Mouse (Mus musculus) heart, embryonic 13.5 days (tissue): Measurements from ENCODE around the gene Samd10. TPM values are rescaled to one million over a fixed set of nuclear protein-coding genes. Genes with fewer than 3 reads are reported as not detected.

Experiments
- ATAC-seq: fragments of 200-750 bp; cut with Nextera tagmentation; 2 replicates; pipeline ENCODE4 v1.8.0; 2017; ENCODE audit warnings: moderate TSS enrichment; ENCODE audit not compliant: insufficient number of reproducible peaks, low FRiP score, low TSS enrichment; ENCODE audit errors: extremely low read depth
- H3K27ac ChIP-seq: fragments of 300-500 bp; sonication (generic); replicated peaks from 2 replicates; pipeline ENCODE4 v1.5.1; 2015; ENCODE audit warnings: moderate library complexity, mild to moderate bottlenecking, inconsistent platforms
- H3K27me3 ChIP-seq: fragments of 300-500 bp; sonication (generic); replicated peaks from 2 replicates; pipeline ENCODE4 v1.6.1; 2015; ENCODE audit warnings: mild to moderate bottlenecking, inconsistent platforms
- H3K36me3 ChIP-seq: fragments of 300-500 bp; sonication (generic); 2 replicates; pipeline ENCODE4 v1.6.1; 2015; ENCODE audit warnings: mild to moderate bottlenecking, inconsistent platforms
- H3K4me1 ChIP-seq: fragments of 300-500 bp; sonication (generic); 2 replicates; pipeline ENCODE4 v1.6.1; 2015; ENCODE audit warnings: inconsistent platforms
- H3K4me2 ChIP-seq: fragments of 300-500 bp; sonication (generic); 2 replicates; pipeline ENCODE4 v1.6.1; 2015; ENCODE audit warnings: inconsistent platforms, mild to moderate bottlenecking, moderate library complexity
- H3K4me3 ChIP-seq: fragments of 300-500 bp; sonication (generic); 2 replicates; pipeline ENCODE4 v1.5.1; 2015; ENCODE audit warnings: moderate library complexity, mild to moderate bottlenecking, inconsistent platforms
- H3K9ac ChIP-seq: fragments of 300-500 bp; sonication (generic); 2 replicates; pipeline ENCODE4 v1.6.1; 2015; ENCODE audit warnings: inconsistent platforms, mild to moderate bottlenecking, moderate library complexity
- H3K9me3 ChIP-seq: fragments of 300-500 bp; sonication (generic); 2 replicates; pipeline ENCODE4 v1.6.1; 2016; ENCODE audit warnings: inconsistent platforms
- WGBS: fragments of 180-500 bp; shearing (Covaris S2); methylation state at CpG from one replicate; pipeline ENCODE4 v1.1.7; 2015; ENCODE audit warnings: mixed read lengths; 5-methylcytosine and 5-hydroxymethylcytosine counted together
- polyA plus RNA-seq: library from polyadenylated mRNA; unstranded; fragments of >200 nt; fragmentation: Nextera tagmentation; extraction: Ambion mirVana; gene quantifications from 2 replicates; pipeline ENCODE4 v1.2.1, GENCODE M21; 2015

Gene Samd10
- polyA plus RNA-seq, 1 experiment from 2014 or later, result 12.8 TPM

GRCm38 (mm10) chr2:181600828-181601750 is 2.1 kb upstream of the Samd10 start:
- peak overlapping the region; percentile 71 for H3K4me3 ChIP-seq
- peak overlapping the region; percentile 88 for H3K4me2 ChIP-seq
- peak overlapping the region; percentile 70 for H3K27ac ChIP-seq
- H3K36me3 ChIP-seq, result peaks cover 3% of the 10 kb centered on the region; the same call in 1 of the 2 replicates
- H3K9ac ChIP-seq, result peak overlapping the region; percentile 89
- under 1% methylated on average over 57 of the region's 57 CpGs for WGBS
- H3K4me1 ChIP-seq, result peaks cover 35% of the 10 kb centered on the region
- H3K27me3 ChIP-seq, result peaks cover 4% of the 10 kb centered on the region; the same call in 1 of the 2 replicates
- H3K9me3 ChIP-seq, result no peaks in the 10 kb centered on the region
- peak; percentile 89 for ATAC-seq

GRCm38 (mm10) chr2:181600226-181600758 is 1.3 kb upstream of the Samd10 start:
- Histone ChIP-seq H3K4me1 (peaks cover 35% of the 10 kb centered on the region), H3K36me3 (no peaks in the 10 kb centered on the region), H3K9me3 (no peaks in the 10 kb centered on the region), H3K27ac (peak overlapping the region; percentile 60; the same call in 1 of the 2 replicates), H3K4me2 (peak overlapping the region; percentile 88), H3K9ac (peak overlapping the region; percentile 89), H3K4me3 (peak overlapping the region; percentile 71), H3K27me3 (peaks cover 4% of the 10 kb centered on the region; the same call in 1 of the 2 replicates)
- WGBS, result 63% methylated on average over 6 of the region's 6 CpGs
- no peak for ATAC-seq

- no peaks in the 10 kb centered on the region for H3K9me3 ChIP-seq
- H3K36me3 ChIP-seq, result no peaks in the 10 kb centered on the region
- H3K27me3 ChIP-seq, result peaks cover 4% of the 10 kb centered on the region; the same call in 1 of the 2 replicates
- 60% methylated on average over 7 of the region's 7 CpGs for WGBS
- no peak overlapping the region for H3K4me3 ChIP-seq
- peaks cover 37% of the 10 kb centered on the region for H3K4me1 ChIP-seq
- 0 out of 2 replicates have a peak overlapping the region, but pooled peaks have one; percentile 3 for H3K9ac ChIP-seq
- ATAC-seq, result no peak
- peak overlapping the region; percentile 84; the same call in 1 of the 2 replicates for H3K4me2 ChIP-seq
- H3K27ac ChIP-seq, result no peak overlapping the region
These were observed 1.5 kb downstream of the Samd10 start for GRCm38 (mm10) chr2:181597378-181598061.

GRCm38 (mm10) chr2:181596221-181596960 is 2.6 kb downstream of the Samd10 start:
- Histone ChIP-seq H3K4me2 (no peak overlapping the region), H3K27me3 (peaks cover 4% of the 10 kb centered on the region; the same call in 1 of the 2 replicates), H3K4me3 (no peak overlapping the region), H3K9ac (no peak overlapping the region), H3K27ac (no peak overlapping the region), H3K9me3 (no peaks in the 10 kb centered on the region), H3K4me1 (peaks cover 33% of the 10 kb centered on the region), H3K36me3 (no peaks in the 10 kb centered on the region)
- no peak for ATAC-seq
- 41% methylated on average over 6 of the region's 6 CpGs for WGBS

GRCm38 (mm10) chr2:181594946-181595696 is 3.9 kb downstream of the Samd10 start:
- WGBS, result 61% methylated on average over 4 of the region's 4 CpGs
- H3K4me3 ChIP-seq, result no peak overlapping the region
- ATAC-seq, result no peak
- H3K27me3 ChIP-seq, result peaks cover 4% of the 10 kb centered on the region; the same call in 1 of the 2 replicates
- peaks cover 7% of the 10 kb centered on the region for H3K36me3 ChIP-seq
- no peak overlapping the region for H3K4me2 ChIP-seq
- no peak overlapping the region for H3K9ac ChIP-seq
- H3K9me3 ChIP-seq, result no peaks in the 10 kb centered on the region
- no peak overlapping the region for H3K27ac ChIP-seq
- H3K4me1 ChIP-seq, result peaks cover 38% of the 10 kb centered on the region

GRCm38 (mm10) chr2:181593937-181594336 is 5.1 kb downstream of the Samd10 start:
- ATAC-seq, result no peak
- Histone ChIP-seq H3K4me1 (peaks cover 34% of the 10 kb centered on the region), H3K4me3 (no peak overlapping the region), H3K36me3 (peaks cover 19% of the 10 kb centered on the region), H3K4me2 (no peak overlapping the region), H3K27me3 (no peaks in the 10 kb centered on the region), H3K9ac (no peak overlapping the region), H3K9me3 (no peaks in the 10 kb centered on the region), H3K27ac (no peak overlapping the region)

GRCm38 (mm10) chr2:181593042-181593421 is 6.0 kb downstream of the Samd10 start:
- ATAC-seq, result no peak
- WGBS, result 6% methylated on average over 6 of the region's 6 CpGs

GRCm38 (mm10) chr2:181592231-181593041 is 6.6 kb downstream of the Samd10 start, which contains the start of gene Zfp512b:
Zfp512b (minus strand) TSS chr2:181592803.
- Histone ChIP-seq H3K9ac (peak within 1 kb of the TSS; percentile 98), H3K4me1 (peaks cover 24% of the 10 kb centered on the region), H3K4me3 (peak within 1 kb of the TSS; percentile 97), H3K36me3 (peaks cover 34% of the 10 kb centered on the region), H3K4me2 (peak within 1 kb of the TSS; percentile 88), H3K27ac (peak within 1 kb of the TSS; percentile 74), H3K27me3 (no peaks in the 10 kb centered on the region), H3K9me3 (no peaks in the 10 kb centered on the region)
- WGBS, result under 1% methylated on average over 76 of the region's 97 CpGs
- peak; percentile 52 for ATAC-seq

More at GRCm38 (mm10) chr2:181593042-181593421, 6.0 kb downstream of the Samd10 start:
- Histone ChIP-seq H3K9me3 (no peaks in the 10 kb centered on the region), H3K27ac (peak overlapping the region; percentile 74), H3K9ac (peak overlapping the region; percentile 98), H3K36me3 (peaks cover 28% of the 10 kb centered on the region), H3K4me2 (peak overlapping the region; percentile 88), H3K27me3 (no peaks in the 10 kb centered on the region), H3K4me1 (peaks cover 29% of the 10 kb centered on the region), H3K4me3 (peak overlapping the region; percentile 97)

- Histone ChIP-seq H3K9ac (peak within 1 kb of the TSS; percentile 98), H3K4me1 (peaks cover 24% of the 10 kb centered on the region), H3K27me3 (no peaks in the 10 kb centered on the region), H3K27ac (peak within 1 kb of the TSS; percentile 74), H3K36me3 (peaks cover 42% of the 10 kb centered on the region), H3K4me2 (peak within 1 kb of the TSS; percentile 88), H3K4me3 (peak within 1 kb of the TSS; percentile 97), H3K9me3 (no peaks in the 10 kb centered on the region)
- no peak for ATAC-seq
- 15% methylated on average over 5 of the region's 5 CpGs for WGBS
These were observed 7.4 kb downstream of the Samd10 start, which contains the start of gene Prpf6 for GRCm38 (mm10) chr2:181591528-181592085. Prpf6 (plus strand) TSS chr2:181591868.
